Mouse (Mus musculus) heart, adult 11 months (tissue): ENCODE results near the gene Gm20388.
"Not testable (repeated sequence)": the region's sequence is repeated elsewhere in the genome, so short reads cannot be mapped to it uniquely, and the experiment has no call there.

Experiments used
- DNase-seq: peaks from one replicate; pipeline ENCODE4 v3.0.0; 2022

Gm20388 gene

GRCm38 (mm10) chr8:121418081-121418480, 1507.4 kb downstream of the Gm20388 start:
- DNase-seq, result peak; percentile 95

- peak; percentile 82 for DNase-seq
These were observed 1508.9 kb downstream of the Gm20388 start for GRCm38 (mm10) chr8:121419551-121419950.

GRCm38 (mm10) chr8:121421009-121421408, 1510.4 kb downstream of the Gm20388 start:
- no peak for DNase-seq

- DNase-seq, result peak; percentile 91
These were observed 1513.4 kb downstream of the Gm20388 start for GRCm38 (mm10) chr8:121424080-121424479.

GRCm38 (mm10) chr8:121424600-121424999, 1514.0 kb downstream of the Gm20388 start:
- DNase-seq, result no peak

GRCm38 (mm10) chr8:121431499-121431898, 1520.9 kb downstream of the Gm20388 start:
- DNase-seq, result peak; percentile 95

- DNase-seq, result no peak
These were observed 1522.8 kb downstream of the Gm20388 start for GRCm38 (mm10) chr8:121433466-121433865.

GRCm38 (mm10) chr8:121436656-121437055, 1526.0 kb downstream of the Gm20388 start:
- DNase-seq, result no peak

GRCm38 (mm10) chr8:121437506-121437905, 1526.9 kb downstream of the Gm20388 start:
- no peak for DNase-seq

GRCm38 (mm10) chr8:121438111-121438510, 1527.5 kb downstream of the Gm20388 start:
- no peak for DNase-seq

- DNase-seq, result peak; percentile 95
These were observed 1528.7 kb downstream of the Gm20388 start for GRCm38 (mm10) chr8:121439351-121439750.

GRCm38 (mm10) chr8:121443361-121443760, 1532.7 kb downstream of the Gm20388 start:
- DNase-seq, result no peak

- DNase-seq, result not testable (repeated sequence)
These were observed 1533.9 kb downstream of the Gm20388 start for GRCm38 (mm10) chr8:121444521-121444920.

GRCm38 (mm10) chr8:121445027-121445471, 1534.4 kb downstream of the Gm20388 start:
- no peak for DNase-seq

GRCm38 (mm10) chr8:121446133-121446532, 1535.5 kb downstream of the Gm20388 start:
- DNase-seq, result no peak

GRCm38 (mm10) chr8:121446862-121447261, 1536.2 kb downstream of the Gm20388 start:
- DNase-seq, result no peak

- no peak for DNase-seq
These were observed 1539.6 kb downstream of the Gm20388 start for GRCm38 (mm10) chr8:121450211-121450610.

GRCm38 (mm10) chr8:121451404-121452076, 1540.9 kb downstream of the Gm20388 start:
- peak; percentile 98 for DNase-seq

- DNase-seq, result peak; percentile 93
These were observed 1544.1 kb downstream of the Gm20388 start for GRCm38 (mm10) chr8:121454737-121455136.

- no peak for DNase-seq
These were observed 1550.6 kb downstream of the Gm20388 start for GRCm38 (mm10) chr8:121461192-121461591.

GRCm38 (mm10) chr8:121462092-121462491, 1551.5 kb downstream of the Gm20388 start:
- peak; percentile 94 for DNase-seq

GRCm38 (mm10) chr8:121468083-121469071, 1557.7 kb downstream of the Gm20388 start:
- no peak for DNase-seq

- DNase-seq, result no peak
These were observed 1563.7 kb downstream of the Gm20388 start for GRCm38 (mm10) chr8:121474161-121474897.
